Mouse (Mus musculus) embryonic facial prominence, embryonic 13.5 days (tissue): Measurements from ENCODE around the gene Dll4. TPM values are rescaled to one million over a fixed set of nuclear protein-coding genes. Genes with fewer than 3 reads are reported as not detected.

Source experiments
- ATAC-seq: fragments of 200-750 bp; cut with Nextera tagmentation; 2 replicates; pipeline ENCODE4 v1.8.0; 2017; ENCODE audit warnings: low read depth; ENCODE audit not compliant: insufficient number of reproducible peaks, insufficient read depth, low FRiP score, low TSS enrichment
- H3K27ac ChIP-seq: fragments of 300-500 bp; sonication (generic); 2 replicates; pipeline ENCODE4 v1.5.1; 2015; ENCODE audit warnings: moderate library complexity, mild to moderate bottlenecking, inconsistent platforms
- H3K27me3 ChIP-seq: fragments of 300-500 bp; sonication (generic); 2 replicates; pipeline ENCODE4 v1.6.1; 2015; ENCODE audit warnings: mild to moderate bottlenecking, inconsistent platforms
- H3K36me3 ChIP-seq: fragments of 300-500 bp; sonication (generic); 2 replicates; pipeline ENCODE4 v1.6.1; 2015; ENCODE audit warnings: mild to moderate bottlenecking, inconsistent platforms
- H3K4me1 ChIP-seq: fragments of 300-500 bp; sonication (generic); 2 replicates; pipeline ENCODE4 v1.6.1; 2015; ENCODE audit warnings: inconsistent platforms
- H3K4me2 ChIP-seq: fragments of 300-500 bp; sonication (generic); 2 replicates; pipeline ENCODE4 v1.6.1; 2015; ENCODE audit warnings: moderate library complexity, mild to moderate bottlenecking, inconsistent platforms
- H3K4me3 ChIP-seq: fragments of 300-500 bp; sonication (generic); 2 replicates; pipeline ENCODE4 v1.5.1; 2015; ENCODE audit warnings: mild to moderate bottlenecking, inconsistent platforms
- H3K9ac ChIP-seq: fragments of 300-500 bp; sonication (generic); 2 replicates; pipeline ENCODE4 v1.6.1; 2015; ENCODE audit warnings: mild to moderate bottlenecking, inconsistent platforms
- H3K9me3 ChIP-seq: fragments of 300-500 bp; sonication (generic); 2 replicates; pipeline ENCODE4 v1.6.1; 2016; ENCODE audit warnings: inconsistent platforms
- whole genome bisulfite sequencing: fragments of 180-500 bp; shearing (Covaris S2); methylation state at CpG from one replicate; pipeline ENCODE4 v1.1.7; 2015; ENCODE audit warnings: mixed read lengths; 5-methylcytosine and 5-hydroxymethylcytosine counted together
- polyA plus RNA-seq: library from polyadenylated mRNA; unstranded; fragments of >200 nt; fragmentation: Nextera tagmentation; extraction: Ambion mirVana; gene quantifications from 2 replicates; pipeline ENCODE4 v1.2.1, GENCODE M21; 2015

Dll4 gene
- polyA plus RNA-seq, 1 experiment from 2014 or later, result 4.2 TPM

- Histone ChIP-seq H3K36me3 (no peaks in the 10 kb centered on the region), H3K27ac (no peak overlapping the region), H3K4me2 (no peak overlapping the region), H3K27me3 (no peaks in the 10 kb centered on the region), H3K9ac (no peak overlapping the region), H3K4me3 (no peak overlapping the region), H3K9me3 (peaks cover 3% of the 10 kb centered on the region; the same call in 1 of the 2 replicates), H3K4me1 (no peaks in the 10 kb centered on the region)
- 74% methylated on average over 2 of the region's 2 CpGs for WGBS
- no peak for ATAC-seq
Observed at GRCm38 (mm10) chr2:119359721-119360291, 34.2 kb downstream of the Dll4 start.

- no peak for ATAC-seq
- H3K4me2 ChIP-seq, result no peak overlapping the region
- peaks cover 28% of the 10 kb centered on the region for H3K36me3 ChIP-seq
- no peak overlapping the region for H3K4me3 ChIP-seq
- 89% methylated on average over 3 of the region's 3 CpGs for WGBS
- no peaks in the 10 kb centered on the region for H3K27me3 ChIP-seq
- H3K9me3 ChIP-seq, result no peaks in the 10 kb centered on the region
- no peaks in the 10 kb centered on the region for H3K4me1 ChIP-seq
- no peak overlapping the region for H3K27ac ChIP-seq
- no peak overlapping the region for H3K9ac ChIP-seq
Observed at GRCm38 (mm10) chr2:119364969-119365368, 39.4 kb downstream of the Dll4 start.

GRCm38 (mm10) chr2:119367346-119367745 is 41.8 kb downstream of the Dll4 start:
- 70% methylated on average over 3 of the region's 3 CpGs for WGBS
- Histone ChIP-seq H3K4me2 (no peak overlapping the region), H3K4me3 (no peak overlapping the region), H3K9me3 (no peaks in the 10 kb centered on the region), H3K27ac (no peak overlapping the region), H3K27me3 (no peaks in the 10 kb centered on the region), H3K36me3 (peaks cover 50% of the 10 kb centered on the region), H3K4me1 (no peaks in the 10 kb centered on the region), H3K9ac (no peak overlapping the region)
- no peak for ATAC-seq

- Histone ChIP-seq H3K36me3 (peaks cover 77% of the 10 kb centered on the region), H3K4me2 (no peak overlapping the region), H3K27ac (no peak overlapping the region), H3K27me3 (no peaks in the 10 kb centered on the region), H3K4me3 (no peak overlapping the region), H3K9me3 (no peaks in the 10 kb centered on the region), H3K9ac (no peak overlapping the region), H3K4me1 (no peaks in the 10 kb centered on the region)
- no peak for ATAC-seq
- 94% methylated on average over 10 of the region's 10 CpGs for WGBS
Observed at GRCm38 (mm10) chr2:119370116-119370515, 44.5 kb downstream of the Dll4 start.

GRCm38 (mm10) chr2:119377286-119377685 is 51.7 kb downstream of the Dll4 start:
- 81% methylated on average over 9 of the region's 9 CpGs for WGBS
- peaks cover 93% of the 10 kb centered on the region for H3K36me3 ChIP-seq
- H3K4me2 ChIP-seq, result no peak overlapping the region
- no peak overlapping the region for H3K27ac ChIP-seq
- no peaks in the 10 kb centered on the region for H3K27me3 ChIP-seq
- no peak overlapping the region for H3K9ac ChIP-seq
- no peaks in the 10 kb centered on the region for H3K9me3 ChIP-seq
- ATAC-seq, result no peak
- no peaks in the 10 kb centered on the region for H3K4me1 ChIP-seq
- H3K4me3 ChIP-seq, result no peak overlapping the region

- Histone ChIP-seq H3K4me1 (no peaks in the 10 kb centered on the region), H3K4me2 (no peak overlapping the region), H3K9ac (no peak overlapping the region), H3K9me3 (no peaks in the 10 kb centered on the region), H3K4me3 (no peak overlapping the region), H3K36me3 (peaks cover 92% of the 10 kb centered on the region), H3K27ac (no peak overlapping the region), H3K27me3 (no peaks in the 10 kb centered on the region)
- 90% methylated on average over 3 of the region's 3 CpGs for WGBS
- ATAC-seq, result no peak
Observed at GRCm38 (mm10) chr2:119377826-119378225, 52.2 kb downstream of the Dll4 start.

- Histone ChIP-seq H3K36me3 (peaks cover 84% of the 10 kb centered on the region), H3K4me3 (no peak overlapping the region), H3K9ac (no peak overlapping the region), H3K9me3 (no peaks in the 10 kb centered on the region), H3K4me2 (no peak overlapping the region), H3K4me1 (no peaks in the 10 kb centered on the region), H3K27ac (no peak overlapping the region), H3K27me3 (no peaks in the 10 kb centered on the region)
- no peak for ATAC-seq
- 86% methylated on average over 3 of the region's 3 CpGs for WGBS
Observed at GRCm38 (mm10) chr2:119379455-119379854, 53.9 kb downstream of the Dll4 start.

Other genes with a start within 250 kb of the Dll4 start
- 49.7 and 56.9 TPM in 2 replicates for gene Rad51, start 213.0 kb upstream of the Dll4 start, polyA plus RNA-seq
- gene Rmdn3, start 168.8 kb upstream of the Dll4 start, polyA plus RNA-seq, result 37.5 and 40.9 TPM in 2 replicates
- gene Gchfr, start 158.0 kb upstream of the Dll4 start, polyA plus RNA-seq, result 3.2 and 4.7 TPM in 2 replicates
- gene Gm14137, start 151.3 kb upstream of the Dll4 start, polyA plus RNA-seq, result 0.78 and 1.0 TPM in 2 replicates
- 51.3 and 60.6 TPM in 2 replicates for gene Zfyve19, start 117.2 kb upstream of the Dll4 start, polyA plus RNA-seq
- 25.3 and 31.1 TPM in 2 replicates for gene Dnajc17, start 117.0 kb upstream of the Dll4 start, polyA plus RNA-seq
- 0.28 and 0.47 TPM in 2 replicates for gene Ppp1r14d, start 95.9 kb upstream of the Dll4 start, polyA plus RNA-seq
- 15.3 and 15.4 TPM in 2 replicates for gene Spint1, start 88.4 kb upstream of the Dll4 start, polyA plus RNA-seq
- gene Rhov, start 54.5 kb upstream of the Dll4 start, polyA plus RNA-seq, result 16.7 and 17.9 TPM in 2 replicates
- gene Vps18, start 37.0 kb upstream of the Dll4 start, polyA plus RNA-seq, result 20.1 and 20.7 TPM in 2 replicates
- gene Chac1, start 25.4 kb downstream of the Dll4 start, polyA plus RNA-seq, result 1.7 and 1.8 TPM in 2 replicates
- gene Ino80, start 151.9 kb downstream of the Dll4 start, polyA plus RNA-seq, result 4.5 and 4.9 TPM in 2 replicates
- gene Exd1, start 221.8 kb downstream of the Dll4 start, polyA plus RNA-seq, result 0.13 and 0.29 TPM in 2 replicates
- gene Chp1, start 221.9 kb downstream of the Dll4 start, polyA plus RNA-seq, result 68.6 and 73.5 TPM in 2 replicates